Mouse (Mus musculus): ENCODE data around the gene Hmgcs1. TPM values are rescaled to one million over a fixed set of nuclear protein-coding genes. Genes with fewer than 3 reads are reported as not detected.

Gene Hmgcs1
- total RNA-seq, 2 experiments from 2014 or later: 267 to 285 TPM

DNA sequence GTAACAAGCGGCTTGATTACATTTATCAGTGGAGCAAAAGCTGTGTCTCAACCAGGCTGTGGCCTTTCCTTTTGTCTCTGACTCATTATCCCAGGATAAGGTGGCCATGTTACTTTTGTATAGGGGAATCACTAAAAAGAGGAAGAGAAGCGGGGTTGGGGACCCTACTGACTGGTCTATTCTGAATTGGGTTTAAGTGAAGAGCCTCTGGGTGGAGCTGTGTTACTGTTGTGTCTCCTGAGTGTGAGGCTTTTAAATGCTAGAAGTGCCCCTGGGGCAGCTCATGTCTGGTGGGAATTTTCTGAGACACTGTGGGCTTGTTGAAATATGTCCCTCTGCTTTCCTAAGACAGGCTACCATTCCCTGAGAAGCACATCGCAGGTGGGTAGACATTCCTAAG, 53.3 kb downstream of the Hmgcs1 start:
- DNase-seq (ENCODE audit: extremely low spot score in 1 of 2, low spot score in 1 of 2): no peak

GRCm38 (mm10) chr13:119746930-119747329, 56.8 kb downstream of the Hmgcs1 start:
- DNase-seq (ENCODE audit: extremely low spot score in 1 of 2, low spot score in 1 of 2): no peak

- no peak for DNase-seq (ENCODE audit: extremely low spot score in 1 of 2, low spot score in 1 of 2)
Observed at GRCm38 (mm10) chr13:119753859-119754634, 63.9 kb downstream of the Hmgcs1 start.

DNA sequence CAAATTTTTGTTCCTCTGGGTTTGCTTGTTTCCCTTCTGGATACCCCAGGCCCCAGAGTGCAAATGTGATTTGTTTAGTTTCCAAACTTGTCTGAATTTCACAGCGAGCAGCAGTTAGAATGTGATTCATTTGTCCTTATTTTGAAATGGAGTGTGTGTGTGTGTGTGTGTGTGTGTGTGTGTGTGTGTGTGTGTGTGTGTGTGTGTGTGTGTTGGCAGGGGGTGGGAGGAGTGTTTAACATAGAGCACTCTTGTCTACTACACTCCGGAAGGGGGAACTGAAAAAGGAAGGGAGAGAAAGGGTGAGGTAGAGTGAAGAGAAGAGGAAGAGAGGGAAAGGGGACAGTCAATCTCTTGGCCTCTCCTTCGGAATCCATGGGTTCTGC, 64.4 kb downstream of the Hmgcs1 start:
- no peak for DNase-seq (ENCODE audit: extremely low spot score in 1 of 2, low spot score in 1 of 2)

- DNase-seq (ENCODE audit: extremely low spot score in 1 of 2, low spot score in 1 of 2): peak in 1 of 2 experiments; percentile 22
Observed at GRCm38 (mm10) chr13:119755141-119755547, 65.0 kb downstream of the Hmgcs1 start.

GRCm38 (mm10) chr13:119755681-119756471, 65.7 kb downstream of the Hmgcs1 start, which contains the start of gene Nim1k:
Gene Nim1k (minus strand): TSS chr13:119755882.
- peak; percentile 67 to 78 for DNase-seq (ENCODE audit: extremely low spot score in 1 of 2, low spot score in 1 of 2)

DNA sequence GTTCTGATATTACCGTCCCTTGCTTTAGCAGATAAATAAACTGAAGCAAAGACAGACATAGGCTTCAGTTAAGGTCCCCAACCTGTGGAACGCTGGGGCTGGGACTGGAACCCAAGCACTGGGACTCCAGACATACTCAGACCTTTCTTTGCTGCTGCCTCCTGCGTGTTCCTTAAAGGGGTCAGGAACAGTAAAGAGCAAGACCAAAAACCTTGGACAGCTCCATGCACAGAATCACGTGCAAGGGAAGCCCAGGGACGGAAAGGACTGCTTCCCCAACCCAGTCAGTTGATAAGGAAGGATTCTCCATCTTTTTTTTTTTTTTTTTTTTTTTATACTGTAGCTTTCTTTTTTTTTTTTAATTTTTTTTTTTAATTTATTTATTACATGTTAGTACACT, 66.7 kb downstream of the Hmgcs1 start:
- DNase-seq (ENCODE audit: extremely low spot score in 1 of 2, low spot score in 1 of 2): no peak

Other genes with a start within 250 kb of the Hmgcs1 start
- 10 to 100 TPM; 23.2 to 28.0 TPM for gene 4833420G17Rik, start 227.6 kb upstream of the Hmgcs1 start, total RNA-seq (2021)
- 10 to 100 TPM; 28.3 to 32.9 TPM for gene Tmem267, start 202.3 kb upstream of the Hmgcs1 start, total RNA-seq (2021)
- gene 3110070M22Rik, start 202.0 kb upstream of the Hmgcs1 start, total RNA-seq (2021): 1 to 10 TPM; 2.7 to 4.1 TPM
- 1 to 10 TPM; 1.4 to 1.8 TPM for gene Ccl28, start 66.6 kb upstream of the Hmgcs1 start, total RNA-seq (2021)
- gene Nim1k, start 65.5 kb downstream of the Hmgcs1 start, total RNA-seq (2021): 10 to 100 TPM; 13.2 to 13.4 TPM
- gene Zfp131, start 100.5 kb downstream of the Hmgcs1 start, total RNA-seq (2021): 10 to 100 TPM; 38.3 to 42.1 TPM
- not detected for gene AF067063, start 139.8 kb downstream of the Hmgcs1 start, total RNA-seq (2021)
- gene D13Ertd608e, start 145.6 kb downstream of the Hmgcs1 start, total RNA-seq (2021): not detected
- gene Tcstv1, start 204.4 kb downstream of the Hmgcs1 start, total RNA-seq (2021): not detected
- gene Gm21761, start 238.9 kb downstream of the Hmgcs1 start, total RNA-seq (2021): not detected

Data from layer of hippocampus, postnatal 25 days (tissue).